Mouse (Mus musculus) cortical plate, adult 2 months (tissue): ENCODE data around the gene Stub1.

ENCODE experiments used
- CTCF ChIP-seq: fragments of 200-500 bp; IDR thresholded peaks from 2 replicates; pipeline ENCODE4 v1.5.1; 2011; ENCODE audit warnings: mild to moderate bottlenecking, control low read depth, low read length; ENCODE audit not compliant: insufficient read depth; ENCODE audit errors: extremely low read depth
- POLR2A ChIP-seq: fragments of 200-500 bp; IDR thresholded peaks from 2 replicates; pipeline ENCODE4 v1.6.1; 2011; ENCODE audit warnings: mild to moderate bottlenecking, low read length, control low read depth; ENCODE audit not compliant: insufficient read depth; ENCODE audit errors: extremely low read depth

DNA sequence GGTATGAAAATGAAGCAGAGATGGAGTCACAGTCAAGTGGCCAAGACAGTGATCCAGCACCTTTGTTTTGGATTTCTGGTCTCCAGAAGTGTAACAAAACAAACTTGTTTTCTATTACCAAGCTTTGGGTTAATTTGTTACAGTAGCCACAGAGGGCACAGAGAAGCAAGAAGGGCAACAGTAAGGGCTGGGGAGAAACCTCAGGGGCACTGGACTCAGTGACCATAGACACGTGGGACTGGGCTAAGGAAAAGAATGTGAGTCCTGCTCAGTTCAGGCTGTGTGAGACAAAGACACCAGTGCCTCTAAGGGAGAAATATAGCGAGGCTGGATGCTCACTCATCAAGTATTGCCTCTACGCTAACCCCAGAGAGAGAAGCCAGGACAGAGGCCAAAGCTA, 39.5 kb upstream of the Stub1 start:
- TF ChIP-seq CTCF (no peak), POLR2A (no peak)
